Mouse (Mus musculus) G1E (cell line): Measurements from ENCODE around the gene Hibadh. TPM values are rescaled to one million over a fixed set of nuclear protein-coding genes. Genes with fewer than 3 reads are reported as not detected.
A peak's percentile ranks its signal among the peaks of the same experiment; 100 is the strongest.

Experiments used
- ATAC-seq: 2 replicates; pipeline ENCODE4 v1.8.0; 2016; ENCODE audit warnings: mild to moderate bottlenecking; ENCODE audit not compliant: insufficient number of reproducible peaks, poor library complexity, low FRiP score, severe bottlenecking; ENCODE audit errors: extremely low read depth
- DNase-seq: peaks from one replicate; pipeline ENCODE4 v3.0.0; 2012; ENCODE audit warnings: low spot score
- H3K27me3 ChIP-seq: 2 replicates; pipeline ENCODE4 v1.6.1; 2012; ENCODE audit warnings: mild to moderate bottlenecking, low read length, inconsistent platforms; ENCODE audit not compliant: insufficient read depth
- H3K36me3 ChIP-seq: replicated peaks from 2 replicates; pipeline ENCODE3; 2012; ENCODE audit warnings: mild to moderate bottlenecking, inconsistent platforms
- H3K4me1 ChIP-seq: 2 replicates; pipeline ENCODE4 v1.6.1; 2012; ENCODE audit warnings: low read depth, low read length, inconsistent platforms, mixed read lengths; ENCODE audit not compliant: insufficient read depth
- H3K4me3 ChIP-seq: 2 replicates; pipeline ENCODE4 v1.5.1; 2012; ENCODE audit warnings: low read depth, mild to moderate bottlenecking, inconsistent platforms, low read length, moderate library complexity, mixed read lengths
- H3K9me3 ChIP-seq: replicated peaks from 2 replicates; pipeline ENCODE4 v1.6.1; 2012; ENCODE audit warnings: inconsistent platforms
- CTCF ChIP-seq: IDR thresholded peaks from 2 replicates; pipeline ENCODE4 v1.5.1; 2012; ENCODE audit warnings: low read depth, low read length, inconsistent platforms, mixed read lengths
- GATA1 ChIP-seq: IDR thresholded peaks from 2 replicates; pipeline ENCODE4 v1.6.1; 2012; ENCODE audit warnings: borderline replicate concordance, low read length, inconsistent platforms, mixed read lengths
- GATA2 ChIP-seq: IDR thresholded peaks from 2 replicates; pipeline ENCODE4 v1.6.1; 2012; ENCODE audit warnings: low read depth, low read length, inconsistent platforms, borderline replicate concordance
- POLR2AphosphoS5 ChIP-seq: IDR thresholded peaks from 2 replicates; pipeline ENCODE4 v1.6.1; 2012; ENCODE audit warnings: low read depth, low read length, inconsistent platforms; ENCODE audit not compliant: insufficient replicate concordance
- TAL1 ChIP-seq: conservative IDR thresholded peaks from 2 replicates; pipeline ENCODE4 v1.6.1; 2012; ENCODE audit warnings: low read depth, low read length, inconsistent platforms, mixed read lengths
- polyA plus RNA-seq: library from polyadenylated mRNA; stranded (reverse); fragments of >175 nt; gene quantifications from 2 replicates; pipeline ENCODE4 v1.2.3, GENCODE M21; 2012
- total RNA-seq, 2 experiments: library from RNA; stranded (forward) in 1 of 2; stranded (reverse) in 1 of 2; fragments of 200-1000 nt in 1 of 2; fragments of >200 nt in 1 of 2; fragmentation: Nextera tagmentation in 1 of 2; gene quantifications; 2 replicates each; pipeline ENCODE4 v1.2.3; 2014 to 2017

The Hibadh gene
- total and polyA plus RNA-seq, 3 experiments = 16.7 to 112 (median 72.9) TPM

DNA sequence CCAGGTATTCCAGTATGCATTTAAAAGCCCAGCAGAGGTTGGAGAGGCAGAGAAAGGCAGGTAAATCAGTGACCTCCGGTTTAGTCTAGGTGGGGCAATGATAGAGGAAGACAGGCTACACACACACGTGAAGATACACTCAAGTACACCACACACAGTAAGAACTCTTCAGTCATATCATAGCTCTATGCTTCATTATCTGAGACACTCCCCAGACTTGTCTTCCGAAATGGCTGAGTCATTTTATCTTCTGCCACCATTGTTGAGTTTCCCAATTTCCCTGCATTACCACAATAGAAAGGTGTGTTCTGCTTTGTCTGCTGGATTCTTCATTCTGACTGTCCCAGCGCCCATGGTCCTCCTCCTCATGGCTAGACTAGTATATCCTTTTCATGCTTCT, 13.5 kb downstream of the Hibadh start:
- peaks cover 70% of the 10 kb centered on the region for H3K36me3 ChIP-seq
- peaks cover 35% of the 10 kb centered on the region for H3K4me1 ChIP-seq
- no peaks in the 10 kb centered on the region for H3K27me3 ChIP-seq
- no peaks in the 10 kb centered on the region for H3K9me3 ChIP-seq
- no peak for TF ChIP-seq CTCF
- TF ChIP-seq POLR2AphosphoS5 = no peak
- no peak for TF ChIP-seq GATA2
- no peak for TF ChIP-seq GATA1
- no peak for TF ChIP-seq TAL1
- ATAC-seq (peak; percentile 50), DNase-seq (no peak)
- H3K4me3 ChIP-seq = no peak overlapping the region

DNA sequence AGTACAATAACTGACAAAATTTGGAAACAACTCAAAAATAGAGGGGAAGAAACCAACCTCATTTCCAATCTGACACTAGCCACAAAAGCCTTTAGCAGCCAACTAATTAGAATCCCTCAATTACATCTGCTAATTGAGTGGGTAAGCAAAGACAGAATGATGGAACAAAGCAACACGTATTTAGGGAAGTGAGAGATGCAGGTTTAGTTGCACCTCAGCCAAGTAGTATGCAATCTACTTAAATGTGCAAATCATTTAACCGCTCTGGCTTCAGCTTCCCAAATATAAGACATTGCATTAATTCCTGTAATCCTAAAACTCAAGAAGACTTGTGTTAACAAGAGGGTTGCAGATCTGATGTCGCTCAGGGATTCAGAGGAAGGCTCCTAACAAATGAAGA, 16.4 kb downstream of the Hibadh start:
- TF ChIP-seq CTCF (no peak), GATA1 (no peak), TAL1 (no peak), GATA2 (no peak), POLR2AphosphoS5 (no peak)
- Histone ChIP-seq H3K27me3 (no peaks in the 10 kb centered on the region), H3K4me1 (peaks cover 17% of the 10 kb centered on the region), H3K36me3 (peaks cover 77% of the 10 kb centered on the region), H3K9me3 (no peaks in the 10 kb centered on the region), H3K4me3 (no peak overlapping the region)
- DNase-seq (no peak), ATAC-seq (no peak)

DNA sequence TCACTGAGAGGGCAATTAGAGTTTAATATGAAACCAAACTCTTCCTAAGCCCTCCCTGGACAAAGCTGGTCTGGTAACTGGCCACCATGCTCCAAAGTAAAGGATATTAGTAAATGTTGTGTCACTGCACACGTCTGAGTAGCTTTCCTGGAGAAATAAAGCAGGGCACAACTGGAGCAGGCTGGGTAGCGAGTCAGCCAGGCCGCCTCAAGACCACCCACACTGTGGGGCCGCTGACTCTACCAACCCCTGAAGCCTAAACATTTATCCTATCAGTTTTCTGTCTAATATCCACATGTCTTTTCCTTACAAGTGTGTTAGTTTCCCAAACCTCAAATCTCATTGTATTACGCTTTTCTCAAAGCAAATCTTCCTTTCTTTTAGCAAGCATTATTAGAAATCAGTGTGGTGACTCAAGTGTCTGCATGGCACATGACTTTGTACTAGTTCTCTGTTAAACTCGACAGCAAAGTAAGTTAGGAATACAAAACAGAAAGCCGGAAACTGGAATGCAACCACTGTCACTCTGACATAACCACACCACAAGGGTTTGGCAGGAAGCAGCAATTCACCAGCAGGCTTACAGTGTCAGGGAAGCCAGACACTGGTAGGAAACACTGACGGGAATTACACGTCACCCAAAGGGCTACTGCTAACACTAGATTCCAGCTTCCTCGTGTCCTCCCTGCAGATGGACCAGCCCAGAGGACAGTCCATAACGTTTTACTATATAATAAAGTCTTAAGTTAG, 18.3 kb downstream of the Hibadh start:
- Histone ChIP-seq H3K4me1 (peaks cover 9% of the 10 kb centered on the region), H3K36me3 (peaks cover 80% of the 10 kb centered on the region), H3K9me3 (no peaks in the 10 kb centered on the region), H3K27me3 (no peaks in the 10 kb centered on the region), H3K4me3 (no peak overlapping the region)
- no peak for TF ChIP-seq TAL1
- no peak for TF ChIP-seq CTCF
- TF ChIP-seq GATA1 = no peak
- TF ChIP-seq GATA2 = no peak
- TF ChIP-seq POLR2AphosphoS5 = no peak
- DNase-seq (no peak), ATAC-seq (no peak)

DNA sequence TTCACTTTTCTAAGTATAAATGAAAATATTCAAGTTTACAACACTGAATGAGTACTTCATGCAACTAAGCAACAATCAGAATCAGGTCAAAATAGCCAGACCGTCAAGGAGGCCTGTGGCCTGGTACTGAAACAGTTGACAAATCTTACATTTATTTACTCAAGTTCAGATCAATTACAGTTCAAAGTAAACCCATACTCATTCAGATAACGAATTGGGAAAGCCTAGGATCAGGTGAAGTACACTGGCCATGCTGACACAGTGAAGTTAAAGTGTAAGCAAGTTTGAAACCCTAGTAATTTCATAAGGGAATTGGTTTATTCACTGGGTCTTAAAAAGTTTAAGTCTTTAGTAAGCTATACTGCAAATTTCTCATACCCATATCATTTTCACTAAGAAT, 20.1 kb downstream of the Hibadh start:
- H3K36me3 ChIP-seq = peaks cover 78% of the 10 kb centered on the region

GRCm38 (mm10) chr6:52609626-52610352, 30.4 kb downstream of the Hibadh start:
- TF ChIP-seq GATA2 (no peak), TAL1 (no peak), POLR2AphosphoS5 (no peak), CTCF (no peak), GATA1 (no peak)
- Histone ChIP-seq H3K36me3 (peaks cover 66% of the 10 kb centered on the region), H3K4me1 (peaks cover 9% of the 10 kb centered on the region), H3K27me3 (no peaks in the 10 kb centered on the region), H3K4me3 (no peak overlapping the region), H3K9me3 (no peaks in the 10 kb centered on the region)
- ATAC-seq (no peak), DNase-seq (no peak)

More for the DNA sequence above, 20.1 kb downstream of the Hibadh start:
- TF ChIP-seq GATA1 (no peak), POLR2AphosphoS5 (no peak), TAL1 (no peak)
- no peaks in the 10 kb centered on the region for H3K27me3 ChIP-seq
- no peaks in the 10 kb centered on the region for H3K9me3 ChIP-seq
- no peak overlapping the region for H3K4me3 ChIP-seq
- DNase-seq = no peak
- no peaks in the 10 kb centered on the region for H3K4me1 ChIP-seq
- ATAC-seq = no peak

DNA sequence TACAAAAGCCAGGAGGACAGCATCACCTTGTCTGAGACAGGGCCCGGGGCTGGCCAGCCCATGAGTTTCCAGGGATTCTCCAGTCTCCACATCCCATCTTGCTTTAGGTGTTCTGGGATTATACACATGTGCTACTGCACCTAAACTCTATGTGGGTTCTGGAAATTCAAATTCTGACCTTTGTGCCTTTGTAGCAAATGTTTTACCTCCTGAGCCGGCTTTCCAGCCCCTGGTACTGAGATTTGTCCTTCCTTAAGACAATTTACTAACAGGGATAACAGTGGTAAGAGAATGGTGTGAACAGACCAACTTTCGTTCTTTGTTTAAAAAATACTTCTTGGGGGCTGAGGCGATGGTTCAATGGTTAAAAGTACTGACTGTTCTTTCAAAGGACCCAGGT, 32.1 kb downstream of the Hibadh start:
- Histone ChIP-seq H3K36me3 (peaks cover 73% of the 10 kb centered on the region), H3K9me3 (no peaks in the 10 kb centered on the region), H3K4me1 (peaks cover 9% of the 10 kb centered on the region), H3K4me3 (no peak overlapping the region), H3K27me3 (no peaks in the 10 kb centered on the region)
- DNase-seq (no peak), ATAC-seq (no peak)
- TF ChIP-seq GATA1 = no peak
- TF ChIP-seq CTCF = no peak
- no peak for TF ChIP-seq TAL1
- TF ChIP-seq GATA2 = no peak
- TF ChIP-seq POLR2AphosphoS5 = no peak
